Comparison of ENCODE assay signal across 8 mouse cellular contexts in the genomic region with DNA sequence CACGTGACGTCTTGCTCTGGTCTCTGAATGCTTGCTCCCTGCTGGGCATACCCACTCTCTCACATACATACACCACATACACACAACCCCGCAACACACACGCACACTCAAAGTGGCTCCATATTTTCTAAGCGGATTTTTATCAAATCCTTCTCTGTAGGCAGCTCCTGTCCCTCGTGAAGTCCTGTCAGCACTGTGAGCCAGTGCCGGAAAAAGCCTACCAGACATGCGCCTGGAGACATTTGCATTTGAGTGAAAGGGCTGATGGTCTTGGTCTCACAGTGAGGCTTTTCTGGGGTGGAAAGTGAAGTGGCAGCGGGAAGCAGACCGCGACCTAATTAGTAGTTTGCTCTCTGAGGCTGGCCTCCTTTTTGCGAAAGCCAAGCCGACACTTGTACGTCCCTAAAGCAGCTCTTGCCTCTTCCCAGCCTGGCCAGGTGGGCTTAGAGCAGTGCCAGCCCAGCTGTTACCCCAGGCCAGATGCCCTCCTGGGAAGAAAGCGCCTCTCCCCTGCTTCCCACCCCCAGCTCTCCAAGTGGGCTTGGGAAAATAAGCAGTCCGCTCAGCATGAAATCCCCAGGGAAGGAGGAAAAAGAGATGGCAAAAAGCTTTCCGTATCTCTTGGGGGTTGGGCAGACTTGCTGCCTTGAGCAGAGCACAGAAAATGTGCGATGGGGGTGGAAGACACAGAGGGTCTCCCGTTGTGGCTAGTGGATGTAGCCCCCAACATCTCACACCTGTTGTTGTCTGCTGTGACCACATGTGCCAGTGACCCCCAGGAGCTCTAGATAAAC.
DNase-seq lines count a peak whose midpoint lies in the region; ATAC-seq and TF ChIP-seq lines count a peak whose summit lies in the region.

No protein-coding gene starts in this region.

- H3K27ac ChIP-seq in lung, embryonic 14.5 days (ENCODE audit: low read depth) = peak overlapping the region; percentile 77
- 0 out of 2 replicates have a peak overlapping the region, but pooled peaks have one; percentile 0 for H3K27ac ChIP-seq in embryonic facial prominence, embryonic 14.5 days (replicated peaks; ENCODE audit: low read depth, low read length)
- 0 out of 2 replicates have a peak overlapping the region, but pooled peaks have one; percentile 38 for H3K27ac ChIP-seq in heart, postnatal 0 days (ENCODE audit: low read depth)
- no peak overlapping the region for H3K27ac ChIP-seq in stomach, postnatal 0 days (replicated peaks)

- WGBS in lung, embryonic 14.5 days = 22% methylated on average over 18 of the region's 19 CpGs
- 23% methylated on average over 19 of the region's 19 CpGs for WGBS in embryonic facial prominence, embryonic 14.5 days
- 24% methylated on average over 19 of the region's 19 CpGs for WGBS in heart, postnatal 0 days
- 33% methylated on average over 19 of the region's 19 CpGs for WGBS in stomach, postnatal 0 days

- 0 out of 2 replicates have a peak, but pooled peaks cover 4% of the 10 kb centered on the region for H3K4me1 ChIP-seq in lung, embryonic 14.5 days (ENCODE audit: insufficient read depth)
- H3K4me1 ChIP-seq in embryonic facial prominence, embryonic 14.5 days (ENCODE audit: control insufficient read depth, insufficient read depth, low read length) = 0 out of 2 replicates have a peak, but pooled peaks cover 5% of the 10 kb centered on the region
- H3K4me1 ChIP-seq in heart, postnatal 0 days (ENCODE audit: control insufficient read depth, insufficient read depth) = no peaks in the 10 kb centered on the region
- no peaks in the 10 kb centered on the region for H3K4me1 ChIP-seq in stomach, postnatal 0 days (replicated peaks; ENCODE audit: control insufficient read depth, insufficient read depth)

- peak; percentile 63 for DNase-seq in lung, embryonic 14.5 days
- DNase-seq in lung, adult 18-20 months = no peak
- DNase-seq in embryonic facial prominence, embryonic 14.5 days (ENCODE audit: low spot score) = peak; percentile 71
- no peak for DNase-seq in heart, postnatal 0 days (ENCODE audit: low spot score)
- peak; percentile 49 to 56 for DNase-seq in layer of hippocampus, postnatal 14 days (ENCODE audit: low spot score in 2 of 2)
- DNase-seq in mesoderm, embryonic 11.5 days (ENCODE audit: low read depth, low spot score) = peak; percentile 41
- DNase-seq in stomach, postnatal 0 days (ENCODE audit: low spot score) = peak; percentile 14
- no peak for DNase-seq in gastrocnemius, postnatal 14 days

- no peak overlapping the region for H3K4me3 ChIP-seq in lung, embryonic 14.5 days (ENCODE audit: low read depth, low read length)
- H3K4me3 ChIP-seq in embryonic facial prominence, embryonic 14.5 days (ENCODE audit: low read depth, low read length) = peak overlapping the region; percentile 14; the same call in 1 of the 2 replicates
- H3K4me3 ChIP-seq in heart, postnatal 0 days (ENCODE audit: low read depth, low read length) = peak overlapping the region; percentile 32
- H3K4me3 ChIP-seq in stomach, postnatal 0 days (ENCODE audit: low read depth, low read length) = no peak overlapping the region

- peak overlapping the region; percentile 50 for H3K4me2 ChIP-seq in lung, embryonic 14.5 days
- H3K4me2 ChIP-seq in embryonic facial prominence, embryonic 14.5 days (ENCODE audit: low read depth, low read length) = peak overlapping the region; percentile 58
- peak overlapping the region; percentile 64 for H3K4me2 ChIP-seq in heart, postnatal 0 days (ENCODE audit: low read depth, low read length)
- peak overlapping the region; percentile 45 for H3K4me2 ChIP-seq in stomach, postnatal 0 days (replicated peaks; ENCODE audit: low read depth)

- H3K9me3 ChIP-seq in lung, embryonic 14.5 days (ENCODE audit: low read depth, low read length) = no peaks in the 10 kb centered on the region
- H3K9me3 ChIP-seq in embryonic facial prominence, embryonic 14.5 days (ENCODE audit: control insufficient read depth, low read length) = no peaks in the 10 kb centered on the region
- H3K9me3 ChIP-seq in heart, postnatal 0 days (replicated peaks; ENCODE audit: control insufficient read depth, low read length) = no peaks in the 10 kb centered on the region
- no peaks in the 10 kb centered on the region for H3K9me3 ChIP-seq in stomach, postnatal 0 days (ENCODE audit: control insufficient read depth, low read length)

- ATAC-seq in lung, embryonic 14.5 days (ENCODE audit: insufficient read depth) = peak; percentile 61
- ATAC-seq in embryonic facial prominence, embryonic 14.5 days (ENCODE audit: low read depth) = peak; percentile 87
- ATAC-seq in heart, postnatal 0 days (ENCODE audit: insufficient read depth, low read depth) = peak; percentile 30; the same call in 1 of the 2 replicates
- ATAC-seq in stomach, postnatal 0 days (ENCODE audit: low FRiP score, low TSS enrichment) = no peak

- no peak for TF ChIP-seq EP300 in heart, postnatal 0 days (IDR thresholded peaks at IDR 0.05; ENCODE audit: low read depth)
- no peak for TF ChIP-seq EP300 in stomach, postnatal 0 days (optimal IDR thresholded peaks at IDR 0.05)

- intact Hi-C loops in gastrocnemius, postnatal 14 days (cut with DNase I; ENCODE audit: low total_unique reads) = no loop called here

- no peak for TF ChIP-seq CTCF in lung, embryonic 14.5 days (IDR thresholded peaks at IDR 0.05; ENCODE audit: low read depth)
- TF ChIP-seq CTCF in heart, postnatal 0 days (IDR thresholded peaks at IDR 0.05; ENCODE audit: low read depth) = no peak
- TF ChIP-seq CTCF in stomach, postnatal 0 days (IDR thresholded peaks at IDR 0.05; ENCODE audit: low read depth) = no peak

- H3K9ac ChIP-seq in lung, embryonic 14.5 days = peak overlapping the region; percentile 26; the same call in 1 of the 2 replicates
- H3K9ac ChIP-seq in embryonic facial prominence, embryonic 14.5 days (ENCODE audit: low read depth, low read length) = peak overlapping the region; percentile 1; the same call in 1 of the 2 replicates
- peak overlapping the region; percentile 69 for H3K9ac ChIP-seq in heart, postnatal 0 days (replicated peaks; ENCODE audit: low read depth, low read length)
- H3K9ac ChIP-seq in stomach, postnatal 0 days (ENCODE audit: low read length) = 0 out of 2 replicates have a peak overlapping the region, but pooled peaks have one; percentile 27

- H3K36me3 ChIP-seq in lung, embryonic 14.5 days (ENCODE audit: insufficient read depth) = no peaks in the 10 kb centered on the region
- no peaks in the 10 kb centered on the region for H3K36me3 ChIP-seq in embryonic facial prominence, embryonic 14.5 days (ENCODE audit: control insufficient read depth, insufficient read depth, low read length)
- H3K36me3 ChIP-seq in heart, postnatal 0 days (replicated peaks; ENCODE audit: control insufficient read depth, insufficient read depth, low read length) = no peaks in the 10 kb centered on the region
- H3K36me3 ChIP-seq in stomach, postnatal 0 days (ENCODE audit: control insufficient read depth, insufficient read depth, low read length) = no peaks in the 10 kb centered on the region

- H3K27me3 ChIP-seq in lung, embryonic 14.5 days (ENCODE audit: insufficient read depth, low read length) = no peaks in the 10 kb centered on the region
- no peaks in the 10 kb centered on the region; the same call in 1 of the 2 replicates for H3K27me3 ChIP-seq in embryonic facial prominence, embryonic 14.5 days (replicated peaks; ENCODE audit: control insufficient read depth, insufficient read depth, low read length)
- H3K27me3 ChIP-seq in heart, postnatal 0 days (ENCODE audit: control insufficient read depth, insufficient read depth, low read length) = no peaks in the 10 kb centered on the region
- H3K27me3 ChIP-seq in stomach, postnatal 0 days (ENCODE audit: control insufficient read depth, insufficient read depth, low read length) = no peaks in the 10 kb centered on the region

Comparison
In these comparisons a context has a peak if more than half of its experiments do, and no peak if none do; other contexts are left out.
1. DNase-seq: peak in lung, embryonic 14.5 days (single experiment), embryonic facial prominence, embryonic 14.5 days (single experiment), layer of hippocampus, postnatal 14 days (2 of 2), mesoderm, embryonic 11.5 days (single experiment) and stomach, postnatal 0 days (single experiment); none in lung, adult 18-20 months (0 of 2), heart, postnatal 0 days (single experiment) and gastrocnemius, postnatal 14 days (single experiment).
2. H3K4me3 ChIP-seq: peak in embryonic facial prominence, embryonic 14.5 days (single experiment) and heart, postnatal 0 days (single experiment); none in lung, embryonic 14.5 days (single experiment) and stomach, postnatal 0 days (single experiment).
3. H3K9ac ChIP-seq: peak in every context shown above with its lines; median percentile 69 in heart, postnatal 0 days; 27 in stomach, postnatal 0 days; 26 in lung, embryonic 14.5 days; 1 in embryonic facial prominence, embryonic 14.5 days.
4. Peak in every context shown above with its lines, with median percentiles within 50 percentile points of each other: H3K4me2 ChIP-seq.